ENCODE assay signal across 8 mouse cellular contexts in the genomic region with DNA sequence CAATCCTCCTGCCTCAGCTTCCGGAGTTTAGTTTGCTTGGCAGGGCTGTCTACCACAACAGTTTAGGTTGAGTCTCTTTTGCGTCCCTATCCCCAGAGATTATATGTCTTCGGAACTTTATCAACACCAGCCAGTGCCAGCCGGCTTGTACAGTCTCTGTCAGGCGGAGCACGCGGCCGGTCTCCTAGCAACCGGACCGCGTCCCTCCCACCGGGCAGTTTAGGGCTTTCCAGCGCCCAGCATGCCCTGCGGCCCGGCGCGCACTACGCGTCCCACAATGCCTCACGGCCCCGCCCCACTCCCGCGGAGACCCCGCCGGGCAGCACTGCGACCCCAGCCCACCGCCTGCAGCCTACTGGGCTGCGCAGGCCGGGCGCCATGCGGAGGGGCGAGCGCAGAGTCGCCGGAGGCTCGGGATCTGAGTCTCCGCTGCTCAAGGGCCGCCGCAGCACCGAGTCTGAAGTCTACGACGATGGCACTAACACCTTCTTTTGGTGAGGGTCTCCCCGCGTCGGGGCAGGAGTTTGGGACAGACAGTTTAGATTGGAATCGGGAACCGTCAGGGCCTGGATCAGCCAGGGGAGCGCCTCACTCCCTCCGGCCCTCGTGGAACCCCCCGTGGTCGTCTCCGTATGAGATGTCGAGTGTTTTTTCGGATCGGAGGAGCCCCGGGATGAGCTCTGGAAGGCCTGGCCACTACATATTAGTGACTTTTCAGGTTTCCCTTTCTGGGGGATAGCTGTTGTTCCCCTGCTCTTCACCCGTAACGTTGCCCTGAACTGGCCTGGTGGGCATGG. TPM values are rescaled to one million over a fixed set of nuclear protein-coding genes. Genes with fewer than 3 reads are reported as not detected.
DNase-seq lines count a peak whose midpoint lies in the region; ATAC-seq and TF ChIP-seq lines count a peak whose summit lies in the region.

No protein-coding gene starts in this region.

- peaks cover 4% of the 10 kb centered on the region; the same call in 1 of the 2 replicates for H3K4me1 ChIP-seq in brown adipose tissue, adult 24 weeks (ENCODE audit: control insufficient read depth, insufficient read depth, insufficient read length, low read length)
- H3K4me1 ChIP-seq in heart, embryonic 15.5 days (replicated peaks) = peaks cover 16% of the 10 kb centered on the region
- H3K4me1 ChIP-seq in liver, embryonic 14.5 days (replicated peaks; ENCODE audit: control insufficient read depth in 2 of 2, insufficient read depth in 2 of 2, low read length in 1 of 2) = peaks cover 42 to 57% of the 10 kb centered on the region in 2 experiments
- peaks cover 8% of the 10 kb centered on the region for H3K4me1 ChIP-seq in neural tube, embryonic 11.5 days (ENCODE audit: control insufficient read depth, insufficient read depth, low read length)
- peaks cover 5% of the 10 kb centered on the region; the same call in 1 of the 2 replicates for H3K4me1 ChIP-seq in stomach, postnatal 0 days (replicated peaks; ENCODE audit: control insufficient read depth, insufficient read depth)

- TF ChIP-seq EP300 in liver, embryonic 14.5 days (IDR thresholded peaks at IDR 0.05; ENCODE audit: low read depth) = peak; percentile 94
- TF ChIP-seq EP300 in stomach, postnatal 0 days (optimal IDR thresholded peaks at IDR 0.05) = no peak

- TF ChIP-seq CTCF in liver, embryonic 14.5 days (IDR thresholded peaks at IDR 0.05; ENCODE audit: low read depth) = no peak
- TF ChIP-seq CTCF in stomach, postnatal 0 days (IDR thresholded peaks at IDR 0.05; ENCODE audit: low read depth) = no peak

- peak overlapping the region; percentile 91 for H3K9ac ChIP-seq in heart, embryonic 15.5 days
- H3K9ac ChIP-seq in liver, embryonic 14.5 days (replicated peaks) = peak overlapping the region; percentile 100
- peak overlapping the region; percentile 78 for H3K9ac ChIP-seq in neural tube, embryonic 11.5 days (ENCODE audit: low read length)
- peak overlapping the region; percentile 84 for H3K9ac ChIP-seq in stomach, postnatal 0 days (ENCODE audit: low read length)

- peaks cover 11% of the 10 kb centered on the region for H3K36me3 ChIP-seq in heart, embryonic 15.5 days
- H3K36me3 ChIP-seq in liver, embryonic 14.5 days (replicated peaks; ENCODE audit: control insufficient read depth, insufficient read depth, low read depth) = peaks cover 24% of the 10 kb centered on the region
- peaks cover under 1% of the 10 kb centered on the region; the same call in 1 of the 2 replicates for H3K36me3 ChIP-seq in neural tube, embryonic 11.5 days (ENCODE audit: control insufficient read depth, insufficient read depth, low read length)
- no peaks in the 10 kb centered on the region for H3K36me3 ChIP-seq in stomach, postnatal 0 days (ENCODE audit: control insufficient read depth, insufficient read depth, low read length)

- H3K4me2 ChIP-seq in heart, embryonic 15.5 days = peak overlapping the region; percentile 83
- peak overlapping the region; percentile 93 for H3K4me2 ChIP-seq in liver, embryonic 14.5 days (ENCODE audit: low read depth)
- peak overlapping the region; percentile 56 for H3K4me2 ChIP-seq in neural tube, embryonic 11.5 days (ENCODE audit: low read depth)
- peak overlapping the region; percentile 85 for H3K4me2 ChIP-seq in stomach, postnatal 0 days (replicated peaks; ENCODE audit: low read depth)

- peak; percentile 93 for DNase-seq in CD4-positive, CD25-positive, alpha-beta regulatory T cell, adult 2 months (ENCODE audit: low read depth, low spot score)
- DNase-seq in fibroblast of lung, adult 2 months (ENCODE audit: low read depth) = peak; percentile 65
- DNase-seq in kidney, postnatal 25 days = peak; percentile 93 to 96
- peak; percentile 94 to 96 (median 95) for DNase-seq in liver, embryonic 14.5 days (ENCODE audit: low read depth in 3 of 3, low spot score in 3 of 3)
- peak; percentile 99 for DNase-seq in neural tube, embryonic 11.5 days (ENCODE audit: low spot score)
- DNase-seq in stomach, postnatal 0 days (ENCODE audit: low spot score) = peak; percentile 91

- peak overlapping the region; percentile 27; the same call in 1 of the 2 replicates for H3K27ac ChIP-seq in brown adipose tissue, adult 24 weeks (replicated peaks; ENCODE audit: low read depth, low read length)
- peak overlapping the region; percentile 53 for H3K27ac ChIP-seq in heart, embryonic 15.5 days
- H3K27ac ChIP-seq in liver, embryonic 14.5 days = peak overlapping the region; percentile 100
- H3K27ac ChIP-seq in neural tube, embryonic 11.5 days (ENCODE audit: low read depth, low read length) = no peak overlapping the region
- peak overlapping the region; percentile 14 for H3K27ac ChIP-seq in stomach, postnatal 0 days (replicated peaks)

- peak; percentile 99 for ATAC-seq in heart, embryonic 15.5 days (replicated peaks; ENCODE audit: insufficient number of reproducible peaks, insufficient read depth, low FRiP score, low read depth)
- ATAC-seq in liver, embryonic 14.5 days (ENCODE audit: insufficient read depth) = peak; percentile 85
- ATAC-seq in neural tube, embryonic 11.5 days (ENCODE audit: insufficient read depth, low FRiP score, low TSS enrichment) = peak; percentile 99
- ATAC-seq in stomach, postnatal 0 days (ENCODE audit: low FRiP score, low TSS enrichment) = peak; percentile 97

- no peaks in the 10 kb centered on the region for H3K27me3 ChIP-seq in heart, embryonic 15.5 days
- H3K27me3 ChIP-seq in liver, embryonic 14.5 days (ENCODE audit: control insufficient read depth, insufficient read depth, low read length) = no peaks in the 10 kb centered on the region
- no peaks in the 10 kb centered on the region for H3K27me3 ChIP-seq in neural tube, embryonic 11.5 days (ENCODE audit: control insufficient read depth, insufficient read depth, low read length)
- no peaks in the 10 kb centered on the region for H3K27me3 ChIP-seq in stomach, postnatal 0 days (ENCODE audit: control insufficient read depth, insufficient read depth, low read length)

- WGBS in heart, embryonic 15.5 days = under 1% methylated on average over 59 of the region's 59 CpGs
- WGBS in liver, embryonic 14.5 days (ENCODE audit: insufficient replicate concordance) = under 1% methylated on average over 59 of the region's 59 CpGs
- WGBS in neural tube, embryonic 11.5 days = under 1% methylated on average over 59 of the region's 59 CpGs
- under 1% methylated on average over 57 of the region's 59 CpGs for whole genome bisulfite sequencing in stomach, postnatal 0 days

- no peaks in the 10 kb centered on the region for H3K9me3 ChIP-seq in heart, embryonic 15.5 days (replicated peaks)
- H3K9me3 ChIP-seq in liver, embryonic 14.5 days (ENCODE audit: control insufficient read depth, low read length) = no peaks in the 10 kb centered on the region
- no peaks in the 10 kb centered on the region for H3K9me3 ChIP-seq in neural tube, embryonic 11.5 days (ENCODE audit: control insufficient read depth, low read length)
- no peaks in the 10 kb centered on the region for H3K9me3 ChIP-seq in stomach, postnatal 0 days (ENCODE audit: control insufficient read depth, low read length)

- H3K4me3 ChIP-seq in brown adipose tissue, adult 24 weeks (ENCODE audit: insufficient read depth, low read depth, low read length) = peak overlapping the region; percentile 95
- H3K4me3 ChIP-seq in heart, embryonic 15.5 days = peak overlapping the region; percentile 82
- H3K4me3 ChIP-seq in liver, embryonic 14.5 days (ENCODE audit: insufficient read depth in 1 of 2, low read depth in 2 of 2, low read length in 2 of 2) = peak overlapping the region; percentile 93 to 100
- H3K4me3 ChIP-seq in neural tube, embryonic 11.5 days (ENCODE audit: low read depth, low read length) = peak overlapping the region; percentile 73
- peak overlapping the region; percentile 86 for H3K4me3 ChIP-seq in stomach, postnatal 0 days (ENCODE audit: low read depth, low read length)

RNA-seq across cellular contexts. Expression of a gene that starts 9.0 kb away (rescaled TPM):
- polyA plus RNA-seq in brown adipose tissue, adult 24 weeks (2012; ENCODE audit: insufficient read depth, insufficient read length, missing spikeins) = 27.0 and 49.5 TPM in 2 replicates
- 51.9 and 56.5 TPM in 2 replicates for polyA plus RNA-seq in heart, embryonic 15.5 days (2015; fragmentation: Nextera tagmentation; extraction: Ambion mirVana)
- polyA plus RNA-seq in liver, embryonic 14.5 days (2012; rRNA removed) = 72.2 and 72.8 TPM in 2 replicates
- 111 and 130 TPM in 2 replicates for polyA plus RNA-seq in liver, embryonic 14.5 days (2014; fragmentation: Nextera tagmentation; extraction: Ambion mirVana)
- 69.0 and 69.5 TPM in 2 replicates for polyA plus RNA-seq in neural tube, embryonic 11.5 days (2014; fragmentation: Nextera tagmentation; extraction: Ambion mirVana)
- polyA plus RNA-seq in stomach, postnatal 0 days (2015; fragmentation: Nextera tagmentation; extraction: Ambion mirVana) = 21.6 and 22.9 TPM in 2 replicates

RNA-seq across cellular contexts. Expression of a gene that starts 13.6 kb away (rescaled TPM):
- polyA plus RNA-seq in brown adipose tissue, adult 24 weeks (2012; ENCODE audit: insufficient read depth, insufficient read length, missing spikeins) = not detected in 2 replicates
- polyA plus RNA-seq in heart, embryonic 15.5 days (2015; fragmentation: Nextera tagmentation; extraction: Ambion mirVana) = 0.16 and 0.82 TPM in 2 replicates
- polyA plus RNA-seq in liver, embryonic 14.5 days (2012; rRNA removed) = 0.30 and 0.53 TPM in 2 replicates
- 0.24 and 0.27 TPM in 2 replicates for polyA plus RNA-seq in liver, embryonic 14.5 days (2014; fragmentation: Nextera tagmentation; extraction: Ambion mirVana)
- polyA plus RNA-seq in neural tube, embryonic 11.5 days (2014; fragmentation: Nextera tagmentation; extraction: Ambion mirVana) = 0.09 TPM in 1 of 2 replicates, not detected in the other
- polyA plus RNA-seq in stomach, postnatal 0 days (2015; fragmentation: Nextera tagmentation; extraction: Ambion mirVana) = 17.9 and 20.4 TPM in 2 replicates

RNA-seq across cellular contexts. Expression of a gene that starts 30.9 kb away (rescaled TPM):
- 1.1 and 2.9 TPM in 2 replicates for polyA plus RNA-seq in brown adipose tissue, adult 24 weeks (2012; ENCODE audit: insufficient read depth, insufficient read length, missing spikeins)
- 3.6 and 5.6 TPM in 2 replicates for polyA plus RNA-seq in heart, embryonic 15.5 days (2015; fragmentation: Nextera tagmentation; extraction: Ambion mirVana)
- polyA plus RNA-seq in liver, embryonic 14.5 days (2012; rRNA removed) = 9.8 and 10.8 TPM in 2 replicates
- polyA plus RNA-seq in liver, embryonic 14.5 days (2014; fragmentation: Nextera tagmentation; extraction: Ambion mirVana) = 16.0 and 18.4 TPM in 2 replicates
- polyA plus RNA-seq in neural tube, embryonic 11.5 days (2014; fragmentation: Nextera tagmentation; extraction: Ambion mirVana) = 2.4 and 3.1 TPM in 2 replicates
- polyA plus RNA-seq in stomach, postnatal 0 days (2015; fragmentation: Nextera tagmentation; extraction: Ambion mirVana) = 12.6 and 14.0 TPM in 2 replicates

RNA-seq across cellular contexts. Expression of a gene that starts 41.4 kb away (rescaled TPM):
- polyA plus RNA-seq in brown adipose tissue, adult 24 weeks (2012; ENCODE audit: insufficient read depth, insufficient read length, missing spikeins) = 49.5 and 67.9 TPM in 2 replicates
- polyA plus RNA-seq in heart, embryonic 15.5 days (2015; fragmentation: Nextera tagmentation; extraction: Ambion mirVana) = 86.6 and 111 TPM in 2 replicates
- 26.5 and 29.1 TPM in 2 replicates for polyA plus RNA-seq in liver, embryonic 14.5 days (2012; rRNA removed)
- 54.6 and 59.7 TPM in 2 replicates for polyA plus RNA-seq in liver, embryonic 14.5 days (2014; fragmentation: Nextera tagmentation; extraction: Ambion mirVana)
- polyA plus RNA-seq in neural tube, embryonic 11.5 days (2014; fragmentation: Nextera tagmentation; extraction: Ambion mirVana) = 69.5 and 69.7 TPM in 2 replicates
- polyA plus RNA-seq in stomach, postnatal 0 days (2015; fragmentation: Nextera tagmentation; extraction: Ambion mirVana) = 216 and 220 TPM in 2 replicates

RNA-seq across cellular contexts. Expression of a gene that starts 53.2 kb away (rescaled TPM):
- 1.6 TPM in 1 of 2 replicates, not detected in the other for polyA plus RNA-seq in brown adipose tissue, adult 24 weeks (2012; ENCODE audit: insufficient read depth, insufficient read length, missing spikeins)
- 0.97 and 5.9 TPM in 2 replicates for polyA plus RNA-seq in heart, embryonic 15.5 days (2015; fragmentation: Nextera tagmentation; extraction: Ambion mirVana)
- polyA plus RNA-seq in liver, embryonic 14.5 days (2012; rRNA removed) = 0.33 and 0.51 TPM in 2 replicates
- polyA plus RNA-seq in liver, embryonic 14.5 days (2014; fragmentation: Nextera tagmentation; extraction: Ambion mirVana) = 0.36 and 0.80 TPM in 2 replicates
- 2.3 and 2.7 TPM in 2 replicates for polyA plus RNA-seq in neural tube, embryonic 11.5 days (2014; fragmentation: Nextera tagmentation; extraction: Ambion mirVana)
- 97.9 and 105 TPM in 2 replicates for polyA plus RNA-seq in stomach, postnatal 0 days (2015; fragmentation: Nextera tagmentation; extraction: Ambion mirVana)

Comparison
In these comparisons a context has a peak if more than half of its experiments do, and no peak if none do; other contexts are left out.
1. RNA of a gene that starts 13.6 kb away (polyA plus RNA-seq): 17.9 to 20.4 TPM in stomach, postnatal 0 days; 0.24 to 0.53 TPM in liver, embryonic 14.5 days, 0.16 to 0.82 TPM in heart, embryonic 15.5 days, 0.09 TPM in neural tube, embryonic 11.5 days and not detected in brown adipose tissue, adult 24 weeks; every median in the first group is over 10 times any median in the second.
2. Peak in every context shown above with its lines, with median percentiles within 50 percentile points of each other: DNase-seq, H3K4me3 ChIP-seq, ATAC-seq, H3K4me2 ChIP-seq and H3K9ac ChIP-seq.